Mouse (Mus musculus) olfactory bulb, adult 2 months (tissue): Measurements from ENCODE around the gene Ovol1.

Source experiments
- CTCF ChIP-seq: fragments of 200-500 bp; IDR thresholded peaks from 2 replicates; pipeline ENCODE4 v1.5.1; 2012; ENCODE audit warnings: low read depth, mild to moderate bottlenecking, low read length, moderate library complexity; ENCODE audit not compliant: insufficient read depth
- POLR2A ChIP-seq: fragments of 200-500 bp; IDR thresholded peaks from 2 replicates; pipeline ENCODE4 v1.6.1; 2012; ENCODE audit warnings: mild to moderate bottlenecking, low read depth, low read length, moderate library complexity; ENCODE audit not compliant: insufficient read depth

DNA sequence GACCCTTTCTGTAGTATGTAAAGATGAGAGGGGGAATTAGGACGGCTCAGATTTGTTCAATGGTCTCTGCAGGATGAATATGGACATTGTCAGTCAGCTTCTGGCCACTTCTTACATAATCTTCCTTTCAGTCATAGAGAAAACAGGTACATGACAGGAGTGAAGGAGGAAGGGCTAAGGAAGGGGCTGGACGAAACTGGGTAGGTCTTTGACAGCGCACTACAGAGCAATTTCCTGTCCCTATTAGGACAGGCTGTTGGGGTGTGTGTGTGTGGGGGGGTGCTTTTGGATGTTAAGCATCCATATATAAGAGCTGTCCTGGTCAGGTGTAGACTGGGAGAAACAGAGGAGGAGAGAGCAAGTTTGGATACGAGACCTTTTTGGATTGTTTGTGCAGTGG is 38.8 kb upstream of the Ovol1 start:
- no peak for TF ChIP-seq CTCF
- TF ChIP-seq POLR2A: no peak
